Mouse (Mus musculus) CH12.LX (cell line): Measurements from ENCODE around the gene Tmem108. TPM values are rescaled to one million over a fixed set of nuclear protein-coding genes. Genes with fewer than 3 reads are reported as not detected.

ENCODE experiments used
- DNase-seq: peaks from one replicate; pipeline ENCODE4 v3.0.0-alpha.2; 2013; ENCODE audit errors: extremely low read depth
- H3K27ac ChIP-seq: 2 replicates; pipeline ENCODE4 v1.5.1; 2012; ENCODE audit warnings: low read depth, mild to moderate bottlenecking, control low read depth, moderate library complexity; ENCODE audit not compliant: insufficient read depth
- H3K27me3 ChIP-seq: replicated peaks from 2 replicates; pipeline ENCODE3; 2012; ENCODE audit warnings: inconsistent platforms
- H3K36me3 ChIP-seq, 2 experiments: replicated peaks in 1 of 2; 2 replicates each; pipeline versions ENCODE3 to v1.6.1; 2012; ENCODE audit warnings: inconsistent platforms in 1 of 2, low read length in 1 of 2, mild to moderate bottlenecking in 1 of 2, mixed read lengths in 1 of 2, moderate library complexity in 1 of 2; ENCODE audit not compliant: control insufficient read depth in 1 of 2, insufficient read depth in 1 of 2
- H3K4me1 ChIP-seq, 2 experiments: 2 replicates each; pipeline ENCODE4 v1.6.1; 2012; ENCODE audit warnings: inconsistent platforms in 1 of 2, moderate library complexity in 1 of 2; ENCODE audit not compliant: insufficient read depth in 2 of 2, control insufficient read depth in 1 of 2
- H3K4me2 ChIP-seq: 2 replicates; pipeline ENCODE4 v1.6.1; 2012; ENCODE audit warnings: low read depth, mild to moderate bottlenecking, control low read depth; ENCODE audit not compliant: poor library complexity, insufficient read depth, severe bottlenecking
- H3K4me3 ChIP-seq, 3 experiments: fragments of 150-350 bp in 1 of 3; sonication (generic) in 1 of 3; replicated peaks in 1 of 3; 2 replicates each; pipeline versions ENCODE3 to v1.5.1; 2011 to 2012; ENCODE audit warnings: low read depth in 2 of 3, low read length in 2 of 3, mild to moderate bottlenecking in 2 of 3, moderate library complexity in 2 of 3, control low read depth in 1 of 3, improper control_type of control experiment in 1 of 3, inconsistent platforms in 1 of 3, mixed read lengths in 1 of 3; ENCODE audit not compliant: poor library complexity in 1 of 3
- H3K79me2 ChIP-seq: replicated peaks from 2 replicates; pipeline ENCODE4 v1.6.1; 2012; ENCODE audit warnings: mild to moderate bottlenecking, moderate library complexity; ENCODE audit not compliant: control insufficient read depth, poor library complexity, insufficient read depth, severe bottlenecking; ENCODE audit errors: extremely low read depth
- H3K9ac ChIP-seq: 2 replicates; pipeline ENCODE4 v1.6.1; 2012; ENCODE audit warnings: low read depth, mild to moderate bottlenecking, control low read depth, moderate library complexity; ENCODE audit not compliant: insufficient read depth
- H3K9me3 ChIP-seq: replicated peaks from 2 replicates; pipeline ENCODE3; 2012; ENCODE audit warnings: low read length, inconsistent platforms, mixed read lengths
- BHLHE40 ChIP-seq: IDR thresholded peaks from 2 replicates; pipeline ENCODE4 v1.6.1; 2011; ENCODE audit warnings: mild to moderate bottlenecking, low read depth, low read length, improper control_type of control experiment
- CHD1 ChIP-seq: IDR thresholded peaks from 2 replicates; pipeline ENCODE4 v1.6.1; 2012; ENCODE audit warnings: low read depth, low read length, improper control_type of control experiment, inconsistent platforms
- ELF1 ChIP-seq: IDR thresholded peaks from 2 replicates; pipeline ENCODE4 v1.6.1; 2014; ENCODE audit warnings: low read depth, mild to moderate bottlenecking, inconsistent platforms, low read length, improper control_type of control experiment
- EP300 ChIP-seq: IDR thresholded peaks from 2 replicates; pipeline ENCODE4 v1.6.1; 2011; ENCODE audit warnings: low read length, improper control_type of control experiment
- MXI1 ChIP-seq: IDR thresholded peaks from 2 replicates; pipeline ENCODE4 v1.6.1; 2011; ENCODE audit warnings: mild to moderate bottlenecking, low read depth, low read length, improper control_type of control experiment
- MYC ChIP-seq: IDR thresholded peaks from 2 replicates; pipeline ENCODE4 v1.6.1; 2011; ENCODE audit warnings: low read depth, mild to moderate bottlenecking, improper control_type of control experiment, low read length
- NRF1 ChIP-seq: IDR thresholded peaks from 2 replicates; pipeline ENCODE4 v1.6.1; 2014; ENCODE audit warnings: low read depth, mild to moderate bottlenecking, inconsistent platforms, low read length, improper control_type of control experiment, moderate library complexity
- POLR2AphosphoS2 ChIP-seq: IDR thresholded peaks from 2 replicates; pipeline ENCODE4 v1.6.1; 2011; ENCODE audit warnings: low read depth, low read length, improper control_type of control experiment
- RAD21 ChIP-seq: IDR thresholded peaks from 2 replicates; pipeline ENCODE4 v1.6.1; 2011; ENCODE audit warnings: low read depth, mild to moderate bottlenecking, low read length, improper control_type of control experiment, moderate library complexity
- SMC3 ChIP-seq: IDR thresholded peaks from 2 replicates; pipeline ENCODE4 v1.6.1; 2011; ENCODE audit warnings: low read depth, low read length, improper control_type of control experiment
- TBP ChIP-seq: conservative IDR thresholded peaks from 2 replicates; pipeline ENCODE4 v1.6.1; 2011; ENCODE audit warnings: low read depth, low read length, improper control_type of control experiment
- UBTF ChIP-seq: IDR thresholded peaks from 2 replicates; pipeline ENCODE4 v1.6.1; 2012; ENCODE audit warnings: low read depth, mild to moderate bottlenecking, inconsistent platforms, low read length, improper control_type of control experiment, moderate library complexity
- ZNF384 ChIP-seq: IDR thresholded peaks from 2 replicates; pipeline ENCODE4 v1.6.1; 2012; ENCODE audit warnings: low read depth, low read length, improper control_type of control experiment, inconsistent platforms
- dilution Hi-C: fragments of 300-500 bp; cut with MboI; formaldehyde crosslinking; loops from 2 replicates; pipeline ENCODE4 v1.14.3; 2020; ENCODE audit warnings: low sequenced_read_pairs; ENCODE audit not compliant: extremely low pct_unique_long_range_greater_than_20kb, extremely low pct_ligation_motif_present
- in situ Hi-C: fragments of 300-500 bp; cut with MboI; formaldehyde crosslinking; loops from 3 replicates; pipeline ENCODE4 v1.14.3; 2019; ENCODE audit warnings: low sequenced_read_pairs, low pct_ligation_motif_present, low pct_unique_long_range_greater_than_20kb, mixed read lengths
- polyA plus RNA-seq: library from polyadenylated mRNA; unstranded; fragments of >175 nt; gene quantifications from 2 replicates; pipeline ENCODE4 v1.2.1, GENCODE M21; 2012; ENCODE audit warnings: low read depth; ENCODE audit not compliant: insufficient read length
- total RNA-seq, 2 experiments: library from RNA; depleted of rRNA; stranded (reverse); fragments of 300-350 nt in 1 of 2; fragments of >200 nt in 1 of 2; gene quantifications; 2 replicates each; pipeline ENCODE4 v1.2.3; 2012 to 2014

Gene Tmem108
- total and polyA plus RNA-seq, 3 experiments: 0.04 to 0.13 (median 0.07) TPM

- TF ChIP-seq POLR2AphosphoS2 (no peak), ZNF384 (no peak), BHLHE40 (no peak), EP300 (no peak), RAD21 (no peak), UBTF (no peak)
- DNase-seq: no peak
- H3K4me1 ChIP-seq: no peaks in the 10 kb centered on the region
- H3K36me3 ChIP-seq: no peaks in the 10 kb centered on the region
- H3K9ac ChIP-seq: no peak overlapping the region
- no peaks in the 10 kb centered on the region for H3K79me2 ChIP-seq
- H3K27me3 ChIP-seq: peaks cover 10% of the 10 kb centered on the region
- in situ Hi-C loops (loop anchor here (5.0 kb wide), 1 partner anchor 113 kb away; no protein-coding TSS in a partner anchor), dilution Hi-C loops (no loop called here)
- H3K9me3 ChIP-seq: no peaks in the 10 kb centered on the region
- no peak overlapping the region for H3K4me2 ChIP-seq
- H3K4me3 ChIP-seq: no peak overlapping the region
- H3K27ac ChIP-seq: no peak overlapping the region
These were observed 161.7 kb downstream of the Tmem108 start for GRCm38 (mm10) chr9:103599908-103600307.

- no peak overlapping the region for H3K9ac ChIP-seq
- no peaks in the 10 kb centered on the region for H3K79me2 ChIP-seq
- dilution Hi-C loops: no loop called here
- H3K4me3 ChIP-seq: no peak overlapping the region
- no peak overlapping the region for H3K27ac ChIP-seq
- no peak for TF ChIP-seq SMC3
- no peak for TF ChIP-seq NRF1
- TF ChIP-seq TBP: no peak
- in situ Hi-C loops: no loop called here
- no peaks in the 10 kb centered on the region for H3K4me1 ChIP-seq
- peaks cover 14% of the 10 kb centered on the region for H3K27me3 ChIP-seq
- H3K36me3 ChIP-seq: no peaks in the 10 kb centered on the region
- DNase-seq: no peak
- no peaks in the 10 kb centered on the region for H3K9me3 ChIP-seq
- H3K4me2 ChIP-seq: no peak overlapping the region
These were observed 163.8 kb downstream of the Tmem108 start for GRCm38 (mm10) chr9:103597861-103598260.

DNA sequence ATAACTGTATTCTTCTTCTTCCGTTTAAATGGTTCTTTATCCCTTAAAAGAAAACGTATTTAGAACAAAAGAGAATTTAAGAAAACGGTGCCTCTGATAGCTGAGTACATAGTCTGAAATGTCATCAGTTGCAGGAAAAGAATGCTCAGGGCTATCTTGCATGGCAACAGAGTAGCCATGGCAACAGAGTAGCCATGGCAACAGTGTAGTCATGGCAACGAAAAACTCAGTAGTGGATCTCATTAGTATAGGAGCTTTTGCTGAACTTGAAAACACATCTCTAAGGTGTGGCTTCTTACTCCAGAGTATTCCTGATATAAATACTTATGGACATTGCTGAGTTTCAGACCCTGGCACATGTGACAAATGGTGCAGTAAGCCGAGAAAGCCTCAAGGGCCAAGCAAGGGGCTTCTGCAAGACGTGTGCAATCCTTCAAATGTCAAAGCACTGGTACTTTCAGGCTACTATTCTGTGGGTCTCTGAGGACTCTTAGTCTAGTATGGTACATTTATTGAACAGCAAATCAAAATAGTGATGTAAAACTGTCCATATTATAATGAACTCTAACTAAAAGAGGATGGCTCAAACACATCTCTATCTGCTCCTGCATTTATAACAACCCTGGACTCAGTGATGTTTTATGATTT lies 166.3 kb downstream of the Tmem108 start:
- Histone ChIP-seq H3K4me3 (no peak overlapping the region), H3K4me1 (no peaks in the 10 kb centered on the region), H3K27ac (no peak overlapping the region), H3K4me2 (no peak overlapping the region), H3K9me3 (no peaks in the 10 kb centered on the region), H3K9ac (no peak overlapping the region), H3K79me2 (no peaks in the 10 kb centered on the region), H3K27me3 (peaks cover 34% of the 10 kb centered on the region), H3K36me3 (no peaks in the 10 kb centered on the region)
- in situ Hi-C loops: no loop called here
- peak; percentile 24 for DNase-seq
- TF ChIP-seq MYC (no peak), MXI1 (peak; percentile 98), ELF1 (no peak), CHD1 (no peak)
- dilution Hi-C loops: no loop called here
